Mouse (Mus musculus) cortical plate, adult 2 months (tissue): Measurements from ENCODE around the gene Wfs1. TPM values are rescaled to one million over a fixed set of nuclear protein-coding genes. Genes with fewer than 3 reads are reported as not detected.
A peak's percentile ranks its signal among the peaks of the same experiment; 100 is the strongest.
"Not testable (repeated sequence)": the region's sequence is repeated elsewhere in the genome, so short reads cannot be mapped to it uniquely, and the experiment has no call there.

ENCODE experiments used
- H3K27ac ChIP-seq: fragments of 200-500 bp; 2 replicates; pipeline ENCODE4 v1.5.1; 2012; ENCODE audit warnings: low read length, control low read depth, inconsistent platforms; ENCODE audit not compliant: insufficient read depth
- H3K4me1 ChIP-seq: fragments of 200-500 bp; 2 replicates; pipeline ENCODE4 v1.6.1; 2011; ENCODE audit warnings: low read length; ENCODE audit not compliant: control insufficient read depth, insufficient read depth
- H3K4me3 ChIP-seq: fragments of 200-500 bp; 2 replicates; pipeline ENCODE4 v1.5.1; 2011; ENCODE audit warnings: mild to moderate bottlenecking, low read length, control low read depth; ENCODE audit not compliant: insufficient read depth
- CTCF ChIP-seq: fragments of 200-500 bp; IDR thresholded peaks from 2 replicates; pipeline ENCODE4 v1.5.1; 2011; ENCODE audit warnings: mild to moderate bottlenecking, control low read depth, low read length; ENCODE audit not compliant: insufficient read depth; ENCODE audit errors: extremely low read depth
- POLR2A ChIP-seq: fragments of 200-500 bp; IDR thresholded peaks from 2 replicates; pipeline ENCODE4 v1.6.1; 2011; ENCODE audit warnings: mild to moderate bottlenecking, low read length, control low read depth; ENCODE audit not compliant: insufficient read depth; ENCODE audit errors: extremely low read depth
- polyA plus RNA-seq: library from polyadenylated mRNA; depleted of rRNA; stranded (reverse); fragments of >200 nt; gene quantifications from 2 replicates; pipeline ENCODE4 v1.2.3, GENCODE M21; 2012

Gene Wfs1
- polyA plus RNA-seq, 1 experiment: 46.2 TPM

DNA sequence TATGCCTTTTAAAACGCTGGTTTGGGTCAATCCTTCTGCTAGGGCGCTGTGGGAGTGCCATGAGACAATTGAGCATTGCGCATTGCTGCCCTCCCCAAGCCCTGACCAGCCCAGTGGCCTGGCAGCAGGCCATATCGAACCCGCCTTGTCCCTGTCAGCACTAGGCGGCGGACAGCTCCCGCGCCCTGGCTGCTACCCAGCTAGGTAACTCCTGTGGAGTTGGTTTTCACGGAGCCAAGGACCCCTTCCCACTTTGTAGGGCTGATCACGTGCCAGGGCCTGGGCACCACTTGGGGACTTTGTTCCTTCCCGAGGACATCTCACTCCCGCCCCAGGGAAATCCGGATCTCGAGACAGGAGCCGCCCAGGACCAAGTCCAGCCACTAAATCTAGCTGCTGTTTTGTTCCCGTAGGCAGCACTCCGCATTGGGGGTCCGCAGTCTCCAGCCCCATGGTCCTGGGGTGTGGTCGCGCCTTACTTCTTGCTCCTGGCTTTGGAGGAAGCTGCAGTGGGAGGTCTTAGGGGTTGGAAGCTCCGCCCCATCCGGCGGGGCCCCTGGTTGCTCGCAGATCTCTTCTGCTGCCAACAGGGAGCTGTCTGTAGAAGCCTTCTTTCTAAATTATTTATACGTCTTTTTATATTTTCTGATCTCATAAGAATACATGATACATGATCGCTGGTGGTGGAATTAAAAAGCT, 26.8 kb upstream of the Wfs1 start:
- TF ChIP-seq CTCF (no peak), POLR2A (0 out of 2 replicates have a peak, but pooled peaks have one; percentile 22)
- Histone ChIP-seq H3K4me3 (peak overlapping the region; percentile 27), H3K27ac (no peak overlapping the region), H3K4me1 (peaks cover 4% of the 10 kb centered on the region; the same call in 1 of the 2 replicates)

DNA sequence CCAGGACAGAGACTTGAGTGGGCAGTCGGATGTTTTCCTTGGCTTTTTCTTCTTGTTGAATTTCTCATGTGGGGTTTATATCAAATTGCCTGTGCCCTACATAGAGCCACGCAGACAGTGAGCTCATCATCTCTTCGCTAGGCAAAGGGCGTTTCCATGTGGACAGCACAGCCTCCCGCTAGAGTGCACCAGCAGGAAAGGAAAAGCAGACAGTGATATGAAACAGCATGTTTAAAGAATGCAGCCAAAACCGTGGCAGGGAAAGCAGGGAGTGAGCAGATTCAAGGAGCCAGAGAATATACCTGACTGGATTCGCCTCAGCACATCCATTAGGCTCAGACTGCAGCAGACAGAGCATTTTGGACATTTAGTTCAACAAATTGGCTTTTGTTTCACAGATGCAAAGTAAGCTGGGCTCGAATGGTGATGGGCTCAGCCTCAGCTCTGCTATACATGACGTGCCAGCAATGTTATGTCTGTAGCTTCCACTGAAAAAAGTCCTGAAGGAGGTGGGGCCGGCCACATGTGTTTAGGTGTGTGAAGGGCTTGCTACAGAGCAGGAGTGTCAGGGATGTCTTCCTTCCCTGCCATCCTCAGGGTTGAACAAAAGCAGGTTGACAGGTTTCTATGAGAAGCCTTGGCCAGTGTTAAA, 21.8 kb upstream of the Wfs1 start:
- H3K27ac ChIP-seq: no peak overlapping the region
- no peak overlapping the region for H3K4me3 ChIP-seq
- TF ChIP-seq POLR2A (peak; percentile 42; the same call in 1 of the 2 replicates), CTCF (peak; percentile 64)
- H3K4me1 ChIP-seq: peaks cover 5% of the 10 kb centered on the region; the same call in 1 of the 2 replicates

DNA sequence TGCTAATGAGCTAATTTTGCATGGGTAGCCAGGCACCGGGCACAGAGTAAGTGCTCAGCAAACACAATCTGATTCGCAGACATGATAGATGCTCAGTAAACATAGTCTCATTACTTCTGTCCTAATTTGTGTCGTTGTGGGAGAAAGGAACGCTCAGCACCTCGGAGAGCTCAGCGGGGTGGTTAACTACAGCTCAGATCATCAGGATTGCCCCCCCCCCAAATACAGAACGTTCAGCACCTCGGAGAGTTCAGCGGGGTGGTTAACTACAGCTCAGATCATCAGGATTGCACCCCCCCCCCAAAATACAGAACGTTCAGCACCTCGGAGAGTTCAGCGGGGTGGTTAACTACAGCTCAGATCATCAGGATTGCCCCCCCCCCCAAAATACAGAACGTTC, 20.8 kb upstream of the Wfs1 start:
- not testable (repeated sequence) for H3K4me1 ChIP-seq, H3K27ac ChIP-seq, H3K4me3 ChIP-seq

DNA sequence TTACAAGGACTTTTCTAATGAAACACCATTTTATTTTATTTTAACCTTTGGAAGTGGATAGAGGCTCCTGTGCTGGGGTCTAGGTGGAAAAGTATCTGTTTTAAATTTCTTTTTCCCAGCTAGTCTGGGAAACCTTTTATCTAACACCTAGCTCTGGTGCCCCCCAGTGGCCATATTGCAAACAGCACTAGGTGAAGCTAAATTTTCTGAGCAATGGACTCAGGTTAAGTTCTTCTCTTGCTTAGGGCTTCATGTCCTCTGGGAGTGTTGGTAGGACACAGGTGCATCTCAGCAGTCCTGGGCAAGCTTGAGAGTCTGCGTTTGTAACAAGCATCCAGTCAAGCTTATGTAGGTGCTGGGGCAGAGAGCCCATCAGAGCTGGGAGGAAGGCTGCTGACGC, 13.0 kb upstream of the Wfs1 start:
- peak; percentile 74 for TF ChIP-seq CTCF
- TF ChIP-seq POLR2A: no peak
- Histone ChIP-seq H3K4me1 (no peaks in the 10 kb centered on the region), H3K27ac (no peak overlapping the region), H3K4me3 (no peak overlapping the region)

DNA sequence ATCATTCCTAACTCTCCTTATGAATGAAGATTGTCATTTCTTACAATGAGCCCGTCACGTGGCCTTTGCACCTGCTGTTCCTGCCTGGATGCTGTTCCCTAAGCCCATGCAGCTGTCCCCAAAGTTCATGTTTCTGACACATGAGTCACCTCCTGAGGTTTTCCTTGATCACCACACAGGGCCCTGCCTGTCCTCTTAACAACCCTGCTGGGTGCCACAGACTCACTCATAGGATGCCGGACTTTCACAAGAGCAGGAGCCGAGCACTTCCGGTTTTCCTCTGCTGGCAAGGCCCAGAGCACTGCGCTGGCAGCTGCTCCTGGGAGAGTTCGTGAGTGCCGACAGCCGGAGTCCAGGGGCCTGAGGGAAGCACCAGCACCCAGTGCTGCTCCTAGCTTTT, 12.0 kb upstream of the Wfs1 start:
- TF ChIP-seq CTCF (no peak), POLR2A (no peak)
- no peaks in the 10 kb centered on the region for H3K4me1 ChIP-seq
- H3K4me3 ChIP-seq: no peak overlapping the region
- no peak overlapping the region for H3K27ac ChIP-seq

DNA sequence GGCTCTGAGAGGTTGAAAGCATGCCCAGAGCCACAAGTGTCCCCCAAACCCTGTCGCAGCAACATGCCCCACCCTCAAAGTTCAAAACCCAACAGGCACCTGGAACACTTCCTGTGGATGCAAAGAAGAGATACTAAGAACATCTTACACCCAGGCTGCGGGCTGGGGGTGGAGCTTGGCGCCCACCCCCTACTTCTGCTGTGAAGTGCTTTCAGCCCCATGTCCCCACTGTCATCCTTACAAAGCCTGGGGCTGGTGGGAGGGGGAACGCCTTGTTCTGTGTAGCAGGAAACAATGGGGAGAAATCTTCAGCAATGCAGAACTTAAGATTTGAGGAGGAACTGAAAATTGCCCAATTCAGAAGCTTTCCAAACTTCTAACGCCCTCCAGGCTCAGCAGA, 9.0 kb upstream of the Wfs1 start:
- TF ChIP-seq CTCF (no peak), POLR2A (no peak)
- no peak overlapping the region for H3K27ac ChIP-seq
- H3K4me3 ChIP-seq: no peak overlapping the region
- no peaks in the 10 kb centered on the region for H3K4me1 ChIP-seq

DNA sequence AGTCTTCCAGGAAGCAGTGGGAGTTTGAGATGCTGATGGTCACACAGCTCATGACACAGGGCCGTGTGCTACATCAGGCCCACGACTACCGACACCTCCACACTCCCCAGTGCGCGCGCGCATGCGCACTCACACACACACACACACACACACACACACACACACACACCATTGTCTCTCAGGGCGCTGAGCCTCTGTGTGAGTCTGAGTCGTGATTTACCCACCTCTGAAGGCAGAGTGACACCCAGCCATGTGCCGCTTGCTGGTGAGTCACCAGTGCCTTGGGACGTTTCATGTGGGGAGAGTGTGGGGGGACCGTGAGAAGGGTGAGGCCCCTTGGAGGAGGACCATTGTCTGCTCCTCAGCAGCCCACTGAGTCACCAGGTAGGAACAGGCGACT, 7.4 kb upstream of the Wfs1 start:
- H3K4me1 ChIP-seq: no peaks in the 10 kb centered on the region
- no peak overlapping the region for H3K27ac ChIP-seq
- TF ChIP-seq CTCF: no peak
- TF ChIP-seq POLR2A: no peak
- H3K4me3 ChIP-seq: no peak overlapping the region

DNA sequence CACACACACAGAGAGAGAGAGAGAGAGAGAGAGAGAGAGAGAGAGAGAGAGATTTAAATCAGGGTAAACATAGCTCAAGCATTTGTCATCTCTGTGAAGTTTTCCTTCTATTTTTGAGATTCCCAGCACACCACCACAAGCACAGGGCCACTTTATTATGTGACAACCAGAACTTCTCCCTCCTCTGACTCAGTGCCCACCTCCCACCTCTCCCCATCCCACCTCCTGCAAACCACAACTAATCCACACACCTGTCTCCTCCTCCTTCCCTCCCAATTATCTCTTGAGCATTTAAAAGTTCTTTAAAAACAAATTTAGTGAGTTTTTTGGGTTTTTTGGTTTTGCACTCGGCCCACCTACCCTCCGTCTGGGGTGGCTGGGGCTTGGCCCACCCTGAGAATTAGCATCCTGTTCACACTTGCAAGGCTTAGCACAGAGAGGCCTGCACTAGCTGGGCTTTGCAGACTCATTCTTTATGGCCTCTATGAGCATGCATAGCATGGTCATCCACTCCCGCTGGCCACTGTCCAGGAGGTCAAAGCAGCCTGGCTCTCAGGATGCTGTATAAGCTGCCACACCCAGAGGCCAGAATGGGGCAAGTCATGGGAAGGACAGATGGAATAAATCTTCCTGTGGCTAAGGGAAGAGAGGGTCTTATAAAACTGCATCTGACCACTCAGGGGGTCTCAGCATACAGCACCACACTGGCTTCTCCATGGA, 1.8 kb upstream of the Wfs1 start:
- H3K4me1 ChIP-seq: peaks cover 4% of the 10 kb centered on the region
- no peak overlapping the region for H3K27ac ChIP-seq
- TF ChIP-seq POLR2A: no peak
- no peak for TF ChIP-seq CTCF
- H3K4me3 ChIP-seq: no peak overlapping the region

DNA sequence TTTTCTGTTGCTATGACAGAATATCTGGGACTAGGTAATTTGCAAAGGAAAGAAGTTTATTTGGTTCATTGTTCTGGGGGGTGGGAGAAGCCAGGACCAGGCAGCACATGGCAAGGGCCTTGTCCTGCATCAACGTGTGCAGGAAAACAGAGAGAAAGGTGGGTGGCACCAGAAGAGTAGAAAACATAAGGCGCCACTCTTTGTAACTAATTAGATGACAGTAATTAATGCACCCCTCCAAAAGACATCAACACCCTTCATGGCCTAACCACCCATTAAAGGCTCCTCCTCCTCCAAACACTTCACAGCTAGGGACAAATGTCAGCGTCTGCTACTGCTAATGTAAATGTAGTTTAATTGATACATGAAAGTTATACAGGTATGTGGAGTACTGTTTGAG, 1.2 kb upstream of the Wfs1 start:
- Histone ChIP-seq H3K4me3 (no peak overlapping the region), H3K27ac (no peak overlapping the region), H3K4me1 (peaks cover 4% of the 10 kb centered on the region)
- no peak for TF ChIP-seq POLR2A
- TF ChIP-seq CTCF: no peak

DNA sequence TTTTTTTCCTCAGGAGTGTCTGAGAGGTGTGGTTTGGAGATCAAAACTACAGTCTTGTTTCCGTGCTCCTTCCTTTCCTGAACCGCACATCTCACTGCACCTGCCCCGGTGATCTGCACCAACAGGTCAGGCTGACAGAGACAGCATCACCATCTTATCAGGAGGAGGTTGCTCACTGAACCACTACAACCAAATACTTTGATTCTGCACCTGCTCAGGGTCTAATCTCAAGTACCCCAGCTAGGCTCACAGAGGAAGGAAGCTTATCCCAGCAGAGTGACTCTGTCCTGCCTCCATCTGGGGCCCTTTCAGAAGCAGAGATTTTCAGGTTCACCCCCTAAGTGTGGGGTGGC, 596 bp upstream of the Wfs1 start:
- peaks cover 4% of the 10 kb centered on the region for H3K4me1 ChIP-seq
- TF ChIP-seq POLR2A: no peak
- no peak for TF ChIP-seq CTCF
- H3K4me3 ChIP-seq: peak overlapping the region; percentile 69; the same call in 1 of the 2 replicates
- H3K27ac ChIP-seq: no peak overlapping the region
